Mouse (Mus musculus) limb, embryonic 14.5 days (tissue): ENCODE data around the gene Rpp25l. TPM values are rescaled to one million over a fixed set of nuclear protein-coding genes. Genes with fewer than 3 reads are reported as not detected.

Source experiments
- ATAC-seq: fragments of 200-750 bp; cut with Nextera tagmentation; 2 replicates; pipeline ENCODE4 v1.8.0; 2017; ENCODE audit warnings: low read depth, moderate number of reproducible peaks, moderate TSS enrichment; ENCODE audit not compliant: low FRiP score
- DNase-seq: peaks from one replicate; pipeline ENCODE4 v3.0.0-alpha.2; 2015; ENCODE audit warnings: low spot score
- H3K27ac ChIP-seq: fragments of 300-500 bp; sonication (generic); replicated peaks from 2 replicates; pipeline ENCODE4 v1.5.1; 2014; ENCODE audit warnings: low read depth, mild to moderate bottlenecking, low read length, moderate library complexity, mixed read lengths
- H3K27me3 ChIP-seq: fragments of 300-500 bp; sonication (generic); 2 replicates; pipeline ENCODE4 v1.6.1; 2014; ENCODE audit warnings: low read length, mixed read lengths; ENCODE audit not compliant: control insufficient read depth, insufficient read depth
- H3K36me3 ChIP-seq: fragments of 300-500 bp; sonication (generic); 2 replicates; pipeline ENCODE4 v1.6.1; 2014; ENCODE audit warnings: mild to moderate bottlenecking, low read length, moderate library complexity, mixed read lengths; ENCODE audit not compliant: control insufficient read depth, insufficient read depth
- H3K4me1 ChIP-seq: fragments of 300-500 bp; sonication (generic); 2 replicates; pipeline ENCODE4 v1.6.1; 2014; ENCODE audit warnings: antibody characterized with exemption, low read length, mixed read lengths; ENCODE audit not compliant: control insufficient read depth, insufficient read depth
- H3K4me2 ChIP-seq: fragments of 300-500 bp; sonication (generic); replicated peaks from 2 replicates; pipeline ENCODE4 v1.6.1; 2014; ENCODE audit warnings: low read depth, mild to moderate bottlenecking, low read length, moderate library complexity; ENCODE audit not compliant: severe bottlenecking
- H3K4me3 ChIP-seq: fragments of 300-500 bp; sonication (generic); replicated peaks from 2 replicates; pipeline ENCODE4 v1.5.1; 2014; ENCODE audit warnings: low read length
- H3K9ac ChIP-seq: fragments of 300-500 bp; sonication (generic); 2 replicates; pipeline ENCODE4 v1.6.1; 2014; ENCODE audit warnings: mild to moderate bottlenecking, low read depth, low read length, moderate library complexity; ENCODE audit not compliant: severe bottlenecking
- H3K9me3 ChIP-seq: fragments of 300-500 bp; sonication (generic); 2 replicates; pipeline ENCODE4 v1.6.1; 2016; ENCODE audit warnings: low read length; ENCODE audit not compliant: control insufficient read depth
- POLR2A ChIP-seq: fragments of 200-500 bp; IDR thresholded peaks from 2 replicates; pipeline ENCODE4 v1.8.0; 2012; ENCODE audit warnings: inconsistent platforms, mild to moderate bottlenecking, moderate library complexity, borderline replicate concordance; ENCODE audit not compliant: insufficient read depth, insufficient read length; ENCODE audit errors: extremely low read depth
- WGBS: fragments of 180-500 bp; shearing (Covaris S2); extraction: QIAGEN DNeasy Blood & Tissue Kit; methylation state at CpG from one replicate; pipeline ENCODE4 v1.1.7; 2014; 5-methylcytosine and 5-hydroxymethylcytosine counted together
- polyA plus RNA-seq, 2 experiments: library from polyadenylated mRNA; depleted of rRNA in 1 of 2; stranded (reverse) in 1 of 2; unstranded in 1 of 2; fragments of >200 nt; fragmentation: Nextera tagmentation in 1 of 2; extraction: Ambion mirVana in 1 of 2; gene quantifications; 2 replicates each; pipeline versions ENCODE4 v1.2.1 to v1.2.3; 2012 to 2014

Rpp25l gene
- polyA plus RNA-seq, 2 experiments, result 59.3 to 69.8 TPM

- peaks cover 44% of the 10 kb centered on the region for H3K27me3 ChIP-seq
- no peak for TF ChIP-seq POLR2A
Measured at GRCm38 (mm10) chr4:41676248-41677005, 36.9 kb downstream of the Rpp25l start.

GRCm38 (mm10) chr4:41673186-41673585, 40.1 kb downstream of the Rpp25l start:
- no peak for TF ChIP-seq POLR2A
- Histone ChIP-seq H3K36me3 (no peaks in the 10 kb centered on the region), H3K4me2 (no peak overlapping the region), H3K9ac (no peak overlapping the region), H3K9me3 (no peaks in the 10 kb centered on the region), H3K4me3 (no peak overlapping the region), H3K27ac (no peak overlapping the region), H3K27me3 (peaks cover 47% of the 10 kb centered on the region), H3K4me1 (peaks cover 18% of the 10 kb centered on the region)
- ATAC-seq, result no peak
- no peak for DNase-seq
- WGBS, result 65% methylated on average over 19 of the region's 19 CpGs

More at GRCm38 (mm10) chr4:41676248-41677005, 36.9 kb downstream of the Rpp25l start:
- H3K9ac ChIP-seq, result no peak overlapping the region
- 50% methylated on average over 17 of the region's 17 CpGs for WGBS
- no peak for DNase-seq
- no peak overlapping the region for H3K27ac ChIP-seq
- no peak overlapping the region for H3K4me2 ChIP-seq
- peaks cover 22% of the 10 kb centered on the region for H3K4me1 ChIP-seq
- H3K36me3 ChIP-seq, result no peaks in the 10 kb centered on the region
- no peaks in the 10 kb centered on the region for H3K9me3 ChIP-seq
- no peak for ATAC-seq
- no peak overlapping the region for H3K4me3 ChIP-seq

GRCm38 (mm10) chr4:41672522-41672963, 40.8 kb downstream of the Rpp25l start:
- TF ChIP-seq POLR2A, result no peak
- H3K27ac ChIP-seq, result no peak overlapping the region
- 24% methylated on average over 8 of the region's 8 CpGs for WGBS
- ATAC-seq (peak; percentile 32), DNase-seq (no peak)
- H3K9me3 ChIP-seq, result no peaks in the 10 kb centered on the region
- no peak overlapping the region for H3K4me3 ChIP-seq
- H3K4me2 ChIP-seq, result no peak overlapping the region
- no peaks in the 10 kb centered on the region for H3K36me3 ChIP-seq
- peaks cover 53% of the 10 kb centered on the region for H3K27me3 ChIP-seq
- no peak overlapping the region for H3K9ac ChIP-seq
- H3K4me1 ChIP-seq, result peaks cover 18% of the 10 kb centered on the region

GRCm38 (mm10) chr4:41671963-41672480, 41.3 kb downstream of the Rpp25l start:
- Histone ChIP-seq H3K4me2 (no peak overlapping the region), H3K9me3 (no peaks in the 10 kb centered on the region), H3K9ac (no peak overlapping the region), H3K4me1 (peaks cover 14% of the 10 kb centered on the region), H3K4me3 (no peak overlapping the region), H3K36me3 (no peaks in the 10 kb centered on the region), H3K27ac (no peak overlapping the region), H3K27me3 (peaks cover 57% of the 10 kb centered on the region)
- DNase-seq (no peak), ATAC-seq (peak; percentile 59)
- TF ChIP-seq POLR2A, result no peak
- 8% methylated on average over 8 of the region's 8 CpGs for WGBS

- TF ChIP-seq POLR2A, result no peak
- Histone ChIP-seq H3K9me3 (no peaks in the 10 kb centered on the region), H3K4me1 (peaks cover 13% of the 10 kb centered on the region), H3K9ac (no peak overlapping the region), H3K4me2 (no peak overlapping the region), H3K4me3 (no peak overlapping the region), H3K36me3 (no peaks in the 10 kb centered on the region), H3K27me3 (peaks cover 59% of the 10 kb centered on the region), H3K27ac (no peak overlapping the region)
- ATAC-seq (no peak), DNase-seq (no peak)
- WGBS, result 19% methylated on average over 5 of the region's 5 CpGs
Measured at GRCm38 (mm10) chr4:41671500-41671899, 41.8 kb downstream of the Rpp25l start.
